Mouse (Mus musculus) lung, postnatal 10 days (tissue): ENCODE results near the gene Tmem38b.

ENCODE experiments used
- DNase-seq: peaks from one replicate; pipeline ENCODE4 v3.0.0; 2021

The Tmem38b gene

GRCm38 (mm10) chr4:53886342-53887088 is 60.7 kb downstream of the Tmem38b start:
- DNase-seq = peak; percentile 20

DNA sequence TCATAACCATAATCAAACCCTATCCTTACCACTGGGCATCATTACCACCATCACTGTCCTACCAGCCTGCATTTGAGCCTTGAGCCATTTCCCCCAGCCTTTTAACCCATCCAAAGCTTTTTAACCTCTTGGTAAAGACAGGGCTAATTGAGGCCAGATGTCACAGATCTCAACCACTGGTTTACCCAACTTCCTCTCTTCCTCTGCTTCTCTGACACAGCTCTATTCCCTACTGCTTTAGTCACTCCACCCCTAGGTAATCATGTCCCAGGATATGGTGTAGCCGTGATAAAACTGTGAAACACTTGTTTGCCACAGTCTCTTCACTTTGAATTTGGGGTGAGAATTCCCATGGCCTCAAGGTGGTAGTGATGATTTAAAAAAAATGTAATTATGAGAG is 69.5 kb downstream of the Tmem38b start:
- no peak for DNase-seq

DNA sequence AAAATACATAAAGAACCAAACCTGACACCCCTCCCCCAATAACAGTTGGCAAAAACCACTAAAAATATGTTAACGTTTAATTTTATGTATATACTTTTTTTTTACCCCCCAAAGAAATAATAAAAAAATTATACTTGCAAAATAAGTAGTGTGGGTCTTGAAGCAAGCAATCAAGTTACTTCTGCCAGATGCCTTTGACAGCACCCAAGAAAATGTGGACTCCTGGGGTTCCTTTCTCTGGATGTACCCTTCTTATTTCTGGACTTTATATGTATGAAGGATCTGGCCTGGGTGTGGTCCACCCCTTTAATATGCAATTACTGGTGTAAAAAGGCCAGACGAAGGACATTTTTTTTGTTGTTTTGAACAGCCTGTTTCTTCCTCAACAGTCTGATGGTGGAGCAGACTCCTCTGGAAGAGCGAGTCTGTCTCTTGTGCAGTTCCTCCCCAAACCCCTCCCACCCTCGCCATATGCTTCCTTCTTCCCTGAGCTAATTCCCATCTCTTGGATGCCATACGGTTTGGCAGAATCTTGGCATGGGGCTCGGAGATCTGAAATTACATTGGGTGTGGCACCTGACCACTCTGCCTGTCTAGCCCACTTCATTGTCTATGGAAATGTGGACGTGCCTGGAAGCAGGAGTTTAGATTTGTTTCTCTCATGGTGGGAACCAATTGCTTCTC is 70.4 kb downstream of the Tmem38b start:
- no peak for DNase-seq

GRCm38 (mm10) chr4:53900386-53900971 is 74.6 kb downstream of the Tmem38b start:
- DNase-seq = no peak

DNA sequence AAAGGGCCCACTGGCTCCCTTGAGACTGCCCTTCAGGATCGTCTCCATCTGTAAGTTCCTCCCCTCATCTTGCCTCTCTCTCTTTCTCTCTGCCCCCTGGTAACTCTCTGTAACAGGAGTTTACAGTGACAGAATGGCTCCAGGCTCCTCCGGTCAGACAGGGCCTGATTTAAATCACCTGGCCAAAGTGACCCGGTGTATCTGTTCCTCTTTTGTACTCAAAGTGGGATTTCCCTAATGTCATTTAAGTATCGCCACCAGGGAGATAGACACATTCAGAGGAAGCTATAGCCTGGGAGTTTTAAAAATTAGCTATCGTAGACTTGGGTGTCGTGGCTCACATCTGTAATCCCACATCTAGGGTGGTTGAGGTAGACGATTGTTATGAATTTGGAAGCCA is 78.5 kb downstream of the Tmem38b start:
- DNase-seq = no peak

DNA sequence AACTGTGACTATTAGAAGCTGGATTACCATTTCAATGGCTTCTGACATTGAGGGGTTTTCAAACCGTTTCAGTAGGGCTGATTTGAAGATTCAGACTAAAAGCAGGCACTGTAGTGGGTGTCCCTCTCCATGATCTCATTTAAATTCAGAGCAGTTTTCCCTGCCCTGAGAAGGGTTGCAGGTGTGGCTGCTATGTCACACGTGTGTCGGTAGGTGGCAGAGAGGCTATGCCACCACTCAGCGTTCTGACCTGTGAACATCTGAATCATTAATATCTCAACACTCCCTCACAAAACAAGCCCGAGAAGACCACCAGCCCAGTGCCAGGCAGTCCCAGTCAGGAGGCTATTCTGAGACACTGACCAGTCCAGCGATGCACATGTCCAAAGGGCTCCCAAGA is 79.7 kb downstream of the Tmem38b start:
- no peak for DNase-seq

GRCm38 (mm10) chr4:53907071-53907470 is 81.2 kb downstream of the Tmem38b start:
- no peak for DNase-seq
